Mouse (Mus musculus): ENCODE results near the gene Emg1.

Gene Emg1

DNA sequence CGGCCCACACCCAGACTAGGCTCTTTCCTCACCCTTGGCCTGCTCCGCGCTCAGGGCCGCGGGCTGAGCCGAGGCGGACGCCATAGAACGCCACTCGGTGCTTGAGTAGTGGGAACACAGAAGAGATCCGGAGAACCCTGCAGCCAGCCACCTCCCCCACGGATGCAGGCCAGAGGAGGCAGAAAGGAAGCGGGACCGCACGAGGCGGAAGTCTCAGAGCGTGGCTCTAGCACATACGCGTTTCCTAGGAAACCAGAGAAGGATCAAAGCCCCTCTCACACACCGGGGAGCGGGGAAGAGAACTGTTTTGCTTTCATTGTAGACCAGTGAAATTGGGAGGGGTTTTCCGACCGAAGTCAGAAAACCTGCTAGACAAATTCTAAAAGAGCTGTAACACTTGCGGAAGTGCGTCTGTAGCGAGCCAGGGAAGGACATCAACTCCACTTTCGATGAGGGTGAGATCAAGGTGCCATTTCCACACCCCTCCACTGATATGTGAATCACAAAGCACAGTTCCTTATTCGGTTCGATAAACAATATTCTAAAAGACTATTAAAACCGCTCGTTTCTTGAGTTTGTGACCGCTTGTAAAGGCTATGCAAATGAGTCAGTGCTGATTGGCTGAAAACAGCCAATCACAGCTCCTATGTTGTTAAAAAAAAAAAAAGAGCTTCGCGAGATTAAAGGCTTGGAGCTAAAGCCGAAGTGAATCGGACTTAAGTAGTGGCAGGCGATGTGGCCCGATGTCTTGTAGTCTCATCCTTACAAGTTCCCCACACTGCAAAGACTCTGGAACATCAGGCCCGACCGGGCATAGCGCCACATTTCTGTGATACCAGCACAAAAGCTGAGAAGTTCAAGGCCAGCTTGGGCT, 29.1 kb upstream of the Emg1 start, which contains the start of gene Grcc10:
TSS of gene Grcc10 (minus strand) at position 487 of the 874 bp plus-strand sequence.
- peak; percentile 65 for DNase-seq (ENCODE audit: extremely low read depth, low read depth, low spot score)

DNA sequence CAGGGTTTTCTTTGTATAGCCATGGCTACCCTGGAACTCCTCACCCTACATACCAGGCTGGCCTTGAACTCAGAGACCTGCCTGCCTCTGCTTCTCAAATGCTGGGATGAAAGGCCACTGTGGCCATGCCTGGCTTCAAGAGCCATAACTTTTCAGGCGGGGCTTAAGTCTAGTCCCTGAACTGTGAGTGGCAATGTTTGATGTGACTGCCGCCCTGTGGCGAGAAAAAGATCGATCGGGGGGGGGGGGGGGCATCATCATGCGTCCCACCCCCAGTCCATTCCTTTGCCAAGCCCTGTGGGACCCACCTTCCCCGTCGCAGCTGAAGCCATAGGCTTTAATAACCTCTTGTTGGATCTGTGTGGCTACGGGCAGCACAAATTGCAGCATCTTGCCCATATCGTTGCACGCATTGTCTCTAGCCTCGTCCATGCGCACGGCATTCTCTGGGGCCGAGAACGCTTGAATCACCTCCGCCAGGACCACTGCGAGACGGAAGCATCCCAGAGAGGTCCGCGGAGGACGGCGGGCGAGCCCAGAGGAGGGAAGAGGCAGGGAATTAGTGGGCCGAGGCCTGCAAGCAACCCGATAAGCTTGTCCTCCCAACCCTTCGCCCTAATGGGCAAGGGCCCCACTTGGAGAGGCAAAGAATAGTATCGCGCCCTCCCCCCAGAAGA, 28.4 kb upstream of the Emg1 start:
- DNase-seq (ENCODE audit: extremely low read depth, low read depth, low spot score) = no peak

DNA sequence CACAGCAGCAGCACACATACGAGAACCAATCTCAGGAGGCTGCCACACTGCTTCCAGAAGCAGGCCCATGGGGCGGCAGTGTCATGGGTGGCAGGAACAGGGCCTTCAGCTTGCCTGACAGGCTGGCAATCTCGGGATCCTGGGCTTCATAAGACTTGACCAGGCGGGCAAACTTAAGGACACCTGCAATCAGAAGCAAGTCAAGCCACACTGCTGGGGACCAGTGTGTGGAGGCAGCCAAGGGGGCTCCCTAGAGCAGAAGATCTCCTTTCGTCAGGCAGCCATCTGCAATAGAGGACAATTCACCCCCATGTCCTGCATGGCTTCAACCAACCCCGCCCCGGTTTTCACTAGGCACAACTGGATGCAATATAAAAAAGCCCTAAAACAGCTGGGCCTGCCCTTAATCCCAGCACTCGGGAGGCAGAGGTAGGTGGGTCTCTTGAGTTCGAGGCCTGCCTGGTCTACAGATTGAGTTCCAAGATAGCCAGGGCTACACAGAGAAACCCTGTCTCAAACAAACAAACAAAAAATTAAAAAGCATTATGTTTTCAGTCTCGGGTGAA, 27.3 kb upstream of the Emg1 start:
- no peak for DNase-seq (ENCODE audit: extremely low read depth, low read depth, low spot score)

DNA sequence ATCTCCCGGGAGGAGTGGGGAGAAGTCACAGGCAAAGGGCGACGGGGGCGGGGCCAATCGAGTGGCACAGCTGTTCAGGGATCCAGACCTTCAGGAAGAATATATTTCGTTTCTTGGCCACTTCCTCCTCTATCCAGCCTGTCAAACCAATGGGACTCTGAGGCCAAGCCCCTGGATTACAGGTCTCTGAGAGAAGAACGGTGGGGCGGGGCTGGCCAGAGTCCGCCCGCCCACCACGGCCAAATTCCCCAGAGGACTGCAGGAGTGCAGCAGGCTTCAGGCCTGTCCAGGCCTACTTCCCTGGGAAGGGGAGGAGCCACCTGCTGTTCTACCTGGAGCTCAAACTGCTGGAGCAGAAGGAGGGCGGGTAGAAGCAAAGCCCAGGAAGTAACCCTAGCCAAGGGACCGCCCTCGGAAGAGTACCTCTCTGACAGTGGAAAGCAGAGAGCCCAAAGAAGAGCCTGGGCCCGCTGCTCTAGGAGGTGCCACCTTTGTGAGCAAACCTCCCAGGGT, 26.6 kb upstream of the Emg1 start, which contains the start of gene Ptpn6:
TSS of gene Ptpn6 (minus strand) at position 204 of the 513 bp plus-strand sequence.
- DNase-seq (ENCODE audit: extremely low read depth, low read depth, low spot score) = peak; percentile 74

DNA sequence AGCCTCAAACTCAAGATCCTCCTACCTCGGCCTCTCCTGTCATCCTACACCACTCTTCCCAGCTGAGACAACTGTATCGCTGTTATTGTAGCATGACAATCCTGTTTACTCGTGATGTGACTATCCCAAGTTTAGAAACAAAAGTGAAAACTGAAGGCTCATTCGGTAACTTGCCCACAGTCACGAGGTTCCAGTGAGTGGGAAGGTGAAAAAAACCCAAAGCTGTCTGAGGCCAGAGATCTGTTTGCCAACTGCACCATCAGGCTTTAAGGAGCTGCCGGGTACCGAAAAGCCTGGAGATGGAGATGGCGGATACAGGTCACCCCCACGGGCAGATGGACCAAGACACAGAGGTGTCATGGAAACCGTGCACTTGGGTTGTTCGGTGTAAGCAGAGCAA, 25.1 kb upstream of the Emg1 start:
- no peak for DNase-seq (ENCODE audit: extremely low read depth, low read depth, low spot score)

DNA sequence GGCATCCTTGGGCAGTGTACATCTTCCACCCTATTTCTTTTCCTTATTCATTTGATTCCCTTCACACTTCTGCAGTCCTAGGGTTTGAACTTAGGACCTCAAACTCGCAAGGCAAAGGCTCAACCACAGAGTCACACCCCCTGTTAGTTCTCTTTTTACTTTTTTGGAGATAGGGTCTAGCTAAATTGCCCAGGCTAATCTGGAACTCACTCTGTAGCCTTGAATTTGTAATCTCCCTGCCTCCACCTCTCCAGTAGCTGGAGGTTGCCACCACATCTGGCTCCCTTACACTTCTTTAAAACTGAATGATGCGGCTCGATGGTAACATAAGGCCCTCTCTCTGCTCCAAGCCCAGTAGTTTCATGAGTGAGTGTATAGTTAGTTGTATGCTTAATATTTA, 22.4 kb upstream of the Emg1 start:
- no peak for DNase-seq (ENCODE audit: extremely low read depth, low read depth, low spot score)

DNA sequence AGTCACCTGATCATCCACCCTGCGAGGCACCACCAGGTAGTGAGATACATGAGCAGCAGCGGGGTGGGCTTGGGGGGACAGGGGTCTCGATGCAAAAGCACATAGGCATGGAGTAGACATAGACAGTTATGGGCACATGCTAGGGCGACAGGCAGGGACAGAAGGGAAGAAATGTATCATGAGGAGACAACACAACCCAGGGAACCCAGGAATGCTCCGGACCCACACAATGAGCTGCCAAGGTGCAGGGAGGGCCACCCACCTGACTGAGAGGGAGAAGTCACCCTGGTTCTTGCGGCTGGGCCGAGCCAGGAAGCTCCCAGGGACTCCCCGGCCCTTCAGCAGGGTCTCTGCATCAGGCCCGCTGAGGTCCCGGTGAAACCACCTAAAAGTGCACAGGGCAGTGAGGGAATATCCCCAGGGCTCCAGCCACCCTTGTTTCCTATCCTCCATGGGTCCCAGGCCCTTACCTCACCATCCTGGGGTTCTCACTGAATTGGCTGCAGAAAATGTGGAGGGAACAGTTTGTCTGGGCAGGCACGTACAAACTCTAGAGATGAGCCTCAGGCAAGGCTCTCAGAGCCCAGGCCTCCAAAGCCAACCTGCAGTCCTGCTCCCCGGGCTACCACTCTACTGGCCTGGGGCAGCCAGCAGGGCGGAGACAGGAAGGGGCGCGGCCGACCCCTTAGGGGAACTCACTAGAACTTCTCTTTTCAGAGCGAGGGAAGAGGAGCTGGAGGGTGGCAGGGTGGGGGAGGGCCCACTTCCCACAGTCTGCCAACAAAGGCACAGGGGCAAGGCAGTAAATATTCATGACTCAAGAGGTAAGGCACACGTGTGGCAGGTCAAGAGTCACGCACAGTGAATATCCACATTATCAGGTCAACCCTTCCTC, 20.7 kb upstream of the Emg1 start:
- no peak for DNase-seq (ENCODE audit: extremely low read depth, low read depth, low spot score)

DNA sequence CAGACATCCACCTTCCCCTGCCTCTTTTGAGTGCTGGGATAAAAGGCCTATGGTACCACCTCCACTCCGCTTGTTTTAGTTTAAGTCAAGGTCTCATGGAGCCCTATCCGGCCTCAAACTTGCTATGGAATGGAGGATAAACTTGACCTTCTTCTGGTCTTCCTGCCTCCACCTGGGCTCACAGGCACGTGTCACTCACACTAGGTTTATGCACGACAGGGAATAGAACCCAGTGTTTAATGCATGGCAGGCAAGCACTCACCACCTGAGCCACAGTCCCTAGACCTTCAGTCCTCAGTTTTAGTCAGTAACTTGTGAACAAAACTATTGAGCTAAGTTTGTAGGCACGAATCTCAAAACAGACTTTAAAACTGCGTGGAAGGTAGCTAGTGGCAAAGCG, 19.1 kb upstream of the Emg1 start:
- no peak for DNase-seq (ENCODE audit: extremely low read depth, low read depth, low spot score)

DNA sequence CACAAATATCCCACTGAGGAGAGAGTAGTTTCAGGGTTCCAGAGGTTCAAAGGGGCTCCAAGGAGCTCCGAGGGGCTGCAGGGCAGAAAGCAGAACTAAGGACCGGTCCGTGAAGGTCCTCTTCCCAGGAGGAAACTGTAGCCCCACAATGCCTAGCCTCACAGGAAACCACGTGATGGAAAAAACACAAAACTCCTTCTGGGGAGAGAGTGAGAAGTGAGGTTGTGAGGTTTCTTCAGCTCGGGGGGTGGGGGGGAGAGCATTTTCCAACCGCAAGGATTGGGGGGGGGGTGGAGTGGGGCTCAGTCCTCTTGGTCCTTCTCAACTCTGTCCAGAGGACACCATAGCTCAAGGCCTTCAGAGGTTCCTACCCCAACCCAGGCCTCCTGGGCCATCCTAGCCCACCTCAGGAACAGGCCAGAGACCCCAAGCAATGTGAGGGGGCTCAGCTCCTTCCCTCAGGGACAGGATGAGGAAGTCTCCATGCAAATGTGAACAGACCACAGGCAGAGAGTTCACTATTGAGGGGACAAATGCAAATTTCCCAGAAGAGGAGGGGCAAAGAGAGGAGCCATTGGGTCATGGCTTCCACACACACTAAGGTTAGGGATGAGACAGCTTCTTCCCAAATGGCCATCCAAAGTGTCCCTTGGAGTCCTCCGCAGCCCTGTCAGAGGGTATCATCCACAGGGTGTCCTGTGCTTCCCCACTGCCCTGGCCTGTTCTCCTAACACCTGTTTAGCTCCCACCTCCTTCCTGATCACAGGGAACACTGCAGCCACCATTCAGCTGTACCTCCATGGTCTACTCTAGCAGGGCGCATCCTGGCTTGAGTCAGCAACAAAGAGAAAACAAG, 18.1 kb upstream of the Emg1 start:
- DNase-seq (ENCODE audit: extremely low read depth, low read depth, low spot score) = no peak

DNA sequence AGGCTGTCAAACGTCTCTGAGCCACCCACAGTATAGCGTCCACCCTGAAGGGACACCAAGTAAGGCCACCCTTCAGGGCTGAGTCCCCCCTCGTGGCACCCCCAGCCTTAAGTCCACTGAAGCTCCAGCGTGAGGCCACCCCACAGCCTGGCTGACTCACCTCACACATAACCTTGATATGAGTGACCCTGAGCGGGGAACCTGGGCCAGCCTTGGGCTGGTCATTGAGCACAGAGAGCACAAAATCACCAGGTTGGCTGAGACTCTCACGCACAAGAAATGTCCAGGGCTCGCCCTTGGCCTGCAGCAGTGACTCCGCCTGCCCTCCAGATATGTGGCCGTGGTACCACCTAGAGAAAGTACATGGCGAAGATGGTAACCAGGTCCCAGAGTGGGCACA, 16.6 kb upstream of the Emg1 start:
- no peak for DNase-seq (ENCODE audit: extremely low read depth, low read depth, low spot score)

DNA sequence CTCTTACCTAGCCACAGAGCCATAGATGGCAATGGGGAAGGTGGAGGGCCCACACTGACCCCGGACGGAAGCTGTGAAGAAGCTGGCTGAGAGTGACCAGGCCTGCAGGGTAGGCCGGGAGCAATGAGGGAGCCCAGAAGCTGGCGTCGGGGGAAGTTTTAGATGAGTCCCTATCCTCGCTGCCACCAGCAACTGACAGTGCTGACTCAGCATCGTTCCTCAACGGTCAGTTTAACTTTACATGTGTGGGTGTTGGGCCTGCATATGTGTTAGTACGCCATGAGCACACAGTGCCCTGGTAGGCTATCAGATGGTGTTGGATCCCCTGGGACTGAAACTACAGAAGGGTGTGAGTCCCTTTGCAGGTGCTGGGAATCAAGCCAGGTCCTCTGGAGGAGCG, 12.5 kb upstream of the Emg1 start:
- DNase-seq (ENCODE audit: extremely low read depth, low read depth, low spot score) = no peak

DNA sequence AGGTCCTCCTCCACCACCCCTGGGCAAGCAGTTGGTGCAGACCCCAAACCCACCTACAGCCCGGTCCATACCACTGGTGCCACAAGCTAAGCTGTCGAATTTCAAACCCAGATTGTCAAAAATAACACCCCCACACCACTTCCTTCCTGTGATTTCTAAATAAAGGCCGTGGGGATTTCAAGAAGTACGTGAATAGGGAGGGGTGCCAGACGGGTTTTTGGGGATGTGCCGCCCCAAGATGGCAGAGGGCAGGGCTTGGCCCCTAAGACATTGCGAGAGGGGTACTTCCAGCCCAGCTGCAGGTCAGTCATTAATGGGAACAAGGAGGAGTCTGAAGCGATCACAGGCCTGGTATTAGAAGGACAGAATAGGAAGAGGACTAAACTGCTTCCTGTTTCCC, 11.6 kb upstream of the Emg1 start:
- DNase-seq (ENCODE audit: extremely low read depth, low read depth, low spot score) = no peak

DNA sequence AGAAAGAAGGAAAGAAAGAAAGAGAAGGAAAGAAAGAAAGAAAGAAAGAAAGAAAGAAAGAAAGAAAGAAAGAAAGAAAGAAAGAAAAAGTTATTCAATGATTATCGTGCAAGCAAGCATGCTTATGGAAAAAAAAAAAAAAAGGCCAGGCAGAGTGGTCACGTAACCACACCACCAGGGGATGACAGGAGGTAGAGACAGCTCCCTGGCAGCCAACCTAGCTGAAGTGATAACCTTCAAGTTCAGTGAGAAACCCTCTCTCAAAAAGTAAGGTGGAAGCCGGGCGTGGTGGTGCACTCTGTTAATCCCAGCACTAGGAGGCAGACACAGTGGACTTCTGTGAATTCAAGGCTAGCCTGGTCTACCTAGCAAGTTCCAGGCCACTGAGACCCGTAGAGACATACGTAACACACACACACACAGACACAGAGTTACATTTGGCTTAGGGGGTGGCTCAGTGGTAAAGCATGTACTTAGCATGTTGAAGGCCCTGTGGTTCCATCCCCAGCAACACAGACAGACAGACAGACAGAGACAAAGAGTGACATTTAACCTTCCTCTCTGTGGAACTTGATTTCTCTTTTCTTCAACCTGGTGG, 11.0 kb upstream of the Emg1 start:
- DNase-seq (ENCODE audit: extremely low read depth, low read depth, low spot score) = no peak

DNA sequence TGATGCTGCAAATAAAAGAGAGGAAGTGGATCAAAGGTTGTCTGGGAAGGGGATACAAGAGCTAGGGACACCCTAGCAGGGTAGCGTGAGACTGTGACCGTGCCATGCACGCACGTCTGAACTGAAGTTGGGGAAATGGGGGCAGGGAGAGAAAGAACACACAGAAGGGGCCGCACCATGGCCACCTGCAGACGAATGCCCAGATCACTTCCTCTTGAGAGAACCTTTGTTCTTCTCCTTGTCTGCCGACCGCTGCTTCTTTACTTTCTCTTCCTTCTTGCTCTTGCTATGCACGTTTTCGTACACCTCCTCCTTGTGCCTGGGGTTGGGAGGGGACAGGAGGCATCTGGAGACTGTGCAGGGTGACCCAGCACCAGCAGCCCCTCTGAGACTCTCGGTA, 8.9 kb upstream of the Emg1 start:
- DNase-seq (ENCODE audit: extremely low read depth, low read depth, low spot score) = no peak

DNA sequence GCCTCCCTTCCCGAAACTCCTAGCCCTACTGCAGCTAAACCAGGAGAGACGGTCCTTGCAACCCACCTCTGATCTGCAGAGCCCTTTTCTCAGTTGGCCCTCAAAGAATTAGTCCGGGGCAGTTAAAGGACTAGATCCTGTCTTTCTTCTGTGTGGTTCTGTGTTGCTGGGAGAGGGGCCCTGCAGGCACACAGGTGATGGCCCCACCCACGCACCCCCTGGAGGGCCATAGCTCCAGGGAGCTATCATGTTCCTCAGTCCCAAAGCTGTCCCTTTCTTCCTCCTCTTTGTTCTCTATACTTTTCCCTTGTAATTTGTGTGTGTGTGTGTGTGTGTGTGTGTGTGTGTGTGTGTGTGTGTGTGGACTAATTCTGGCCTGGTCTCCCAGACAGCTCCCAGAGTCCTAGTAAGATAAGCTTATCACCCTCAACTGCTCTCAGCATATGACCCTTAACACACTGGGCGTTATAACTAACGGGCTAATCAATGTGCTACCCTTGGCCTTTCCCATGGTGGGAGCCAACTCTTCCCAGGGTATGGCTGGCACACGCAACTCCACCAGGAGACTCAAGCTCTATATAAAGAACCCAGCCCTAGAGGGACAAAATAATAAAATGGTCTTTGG, 7.5 kb upstream of the Emg1 start:
- DNase-seq (ENCODE audit: extremely low read depth, low read depth, low spot score) = no peak

DNA sequence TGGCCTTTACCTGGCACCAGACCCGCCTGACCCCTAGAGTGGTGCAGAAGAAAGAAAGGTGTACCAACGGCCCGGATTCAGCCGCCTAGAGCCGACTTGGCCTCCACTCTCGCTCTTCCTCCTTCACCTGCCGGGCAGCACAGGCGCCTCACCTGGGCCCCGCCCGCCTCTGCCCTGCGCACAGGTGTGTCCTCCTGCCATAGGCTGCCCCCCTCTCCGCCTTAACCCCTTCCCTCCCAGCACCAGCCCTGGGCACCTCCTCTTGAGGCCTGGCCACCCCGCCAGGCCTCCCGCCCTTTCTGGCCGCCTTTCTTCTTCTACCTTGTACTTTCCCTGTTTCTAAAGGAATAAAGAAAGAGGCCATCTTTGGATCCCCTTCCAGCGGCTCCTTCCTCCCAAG, 6.7 kb upstream of the Emg1 start:
- DNase-seq (ENCODE audit: extremely low read depth, low read depth, low spot score) = peak; percentile 43

DNA sequence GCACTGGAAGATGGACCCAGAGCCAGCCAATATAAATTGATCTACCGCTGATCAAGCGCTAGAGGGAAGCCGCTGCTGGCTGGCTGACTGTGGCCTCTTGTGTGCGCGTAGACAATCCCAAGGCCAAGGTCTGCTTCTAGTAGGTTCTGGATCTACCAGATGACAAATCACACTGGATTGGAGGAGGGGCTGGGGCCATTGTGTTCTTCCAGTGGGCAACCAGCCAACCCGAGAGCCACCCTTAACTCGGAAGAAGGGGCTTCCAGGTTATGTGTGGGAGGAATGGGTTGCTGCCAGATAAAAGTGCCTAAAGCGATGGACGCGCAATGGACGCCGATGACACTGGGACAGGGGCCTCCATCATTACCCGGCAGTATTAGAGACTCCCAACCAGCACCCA, 6.0 kb upstream of the Emg1 start:
- no peak for DNase-seq (ENCODE audit: extremely low read depth, low read depth, low spot score)

DNA sequence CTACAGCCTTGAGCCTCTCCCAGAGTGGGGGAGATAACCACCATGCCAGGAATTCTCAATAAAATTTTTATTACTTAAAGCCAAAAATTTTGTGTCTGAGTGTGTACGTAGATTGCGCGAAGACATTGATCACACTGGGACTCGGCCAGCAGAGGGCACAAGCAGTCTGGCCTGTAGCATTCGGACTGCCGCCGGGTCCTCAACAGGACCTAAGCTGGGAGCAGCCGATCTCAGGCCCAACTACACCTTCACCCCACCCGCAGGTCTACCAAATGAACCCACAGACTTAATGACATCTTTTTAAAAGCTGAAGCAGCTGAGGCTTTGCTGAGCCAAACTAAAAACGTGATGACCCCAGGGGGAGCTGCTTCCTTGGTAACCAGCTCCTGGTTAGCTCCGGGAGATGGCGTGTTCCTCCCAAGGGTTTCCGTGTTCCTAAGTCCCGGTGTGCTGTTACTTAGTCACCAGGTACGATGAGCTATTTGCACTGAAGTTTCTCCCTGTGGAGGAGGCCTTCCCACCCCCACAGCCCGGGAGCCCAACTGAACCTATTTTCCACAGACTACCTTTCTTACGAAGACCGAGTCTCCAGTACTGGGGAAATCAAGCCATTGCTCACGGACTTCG, 5.0 kb upstream of the Emg1 start:
- no peak for DNase-seq (ENCODE audit: extremely low read depth, low read depth, low spot score)

DNA sequence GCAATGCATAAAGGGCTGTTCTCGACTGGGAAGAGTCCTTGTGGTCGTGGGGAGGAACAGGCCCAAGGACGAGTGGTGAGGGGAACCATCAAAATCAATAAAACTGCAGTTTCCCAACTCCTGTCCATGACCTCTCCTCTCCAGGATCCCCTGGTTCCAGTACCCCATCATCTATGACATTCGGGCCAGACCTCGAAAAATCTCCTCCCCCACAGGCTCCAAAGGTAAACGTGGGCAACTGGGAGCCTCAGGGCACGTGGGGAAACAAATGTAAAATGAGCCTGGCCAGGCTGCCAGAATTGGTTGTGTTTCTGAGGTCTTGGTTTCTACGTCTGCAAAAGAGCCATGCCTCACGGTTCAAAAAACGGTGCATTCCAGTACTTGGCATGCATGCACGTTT, 940 bp upstream of the Emg1 start:
- no peak for DNase-seq (ENCODE audit: extremely low read depth, low read depth, low spot score)

Measured in fat pad, adult 2 months (tissue).